Mouse (Mus musculus): ENCODE results near the gene Tpcn1.

Gene Tpcn1

DNA sequence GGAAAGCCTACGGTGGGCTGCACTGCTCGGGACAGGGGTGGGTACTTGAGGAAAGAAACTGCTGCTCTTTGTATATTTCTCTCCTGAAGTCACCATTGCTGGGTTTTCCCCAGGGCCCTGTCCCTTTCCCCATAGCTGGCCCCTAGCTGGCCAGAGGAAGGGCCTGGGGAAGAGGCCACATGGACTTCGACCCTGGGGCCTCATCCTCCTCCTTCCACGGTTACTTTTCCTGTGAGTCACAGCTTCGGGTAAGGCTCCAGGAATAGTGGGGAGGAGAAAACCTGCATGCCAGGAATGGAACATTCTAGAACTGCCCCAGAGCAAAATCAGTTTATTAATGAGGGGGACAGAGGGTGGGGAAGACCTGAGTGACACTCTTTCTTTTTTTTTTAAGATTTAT lies 38.3 kb downstream of the Tpcn1 start:
- DNase-seq, result no peak

DNA sequence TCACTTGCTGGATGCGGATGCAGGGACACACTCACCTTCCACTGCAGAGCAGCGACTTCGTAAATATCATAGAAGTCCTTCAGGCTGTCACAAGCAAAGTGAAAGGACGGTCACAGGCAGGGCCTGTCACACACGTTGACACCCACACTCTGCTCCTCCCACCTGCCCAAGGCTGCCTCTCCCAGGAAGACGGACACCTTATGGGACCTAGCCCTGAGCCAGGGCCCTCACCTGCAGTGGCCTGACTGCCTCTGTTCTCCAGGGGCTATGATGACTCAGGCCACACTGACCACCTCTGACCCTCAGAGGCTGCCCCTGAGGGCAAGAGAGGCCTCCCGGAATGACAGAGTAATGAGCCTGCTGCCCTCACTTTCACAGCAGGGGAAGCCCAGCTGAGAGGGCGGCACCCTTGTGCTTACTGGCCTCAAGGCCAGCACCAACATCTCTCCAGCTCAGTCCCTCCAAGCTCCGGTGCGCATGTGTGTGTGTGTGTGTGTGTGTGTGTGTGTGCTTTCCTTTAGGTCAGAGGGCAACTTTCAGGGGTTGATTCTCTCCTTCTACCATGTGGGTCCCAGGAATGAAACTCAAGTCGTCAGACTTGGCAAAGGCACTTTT lies 40.1 kb downstream of the Tpcn1 start:
- no peak for DNase-seq

DNA sequence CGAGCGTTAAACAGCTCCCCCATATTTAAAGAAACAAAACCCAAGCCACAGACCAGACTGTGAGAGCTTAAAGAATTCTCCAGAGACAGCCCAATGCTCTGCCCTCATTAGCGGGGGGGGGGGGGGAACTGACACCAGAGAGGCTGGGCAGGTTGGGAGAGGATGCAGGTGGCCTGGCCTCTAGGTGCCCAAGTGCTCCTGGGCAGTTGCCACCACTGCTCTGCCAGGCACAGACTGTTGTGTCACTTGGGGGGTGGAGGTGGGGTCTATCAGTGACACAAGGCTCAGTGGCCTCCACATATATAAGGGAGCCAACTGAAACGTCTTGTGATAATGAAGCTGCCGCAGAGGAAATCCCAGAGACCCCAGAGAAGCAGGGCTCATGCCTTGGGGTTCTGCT lies 51.8 kb downstream of the Tpcn1 start:
- no peak for DNase-seq

DNA sequence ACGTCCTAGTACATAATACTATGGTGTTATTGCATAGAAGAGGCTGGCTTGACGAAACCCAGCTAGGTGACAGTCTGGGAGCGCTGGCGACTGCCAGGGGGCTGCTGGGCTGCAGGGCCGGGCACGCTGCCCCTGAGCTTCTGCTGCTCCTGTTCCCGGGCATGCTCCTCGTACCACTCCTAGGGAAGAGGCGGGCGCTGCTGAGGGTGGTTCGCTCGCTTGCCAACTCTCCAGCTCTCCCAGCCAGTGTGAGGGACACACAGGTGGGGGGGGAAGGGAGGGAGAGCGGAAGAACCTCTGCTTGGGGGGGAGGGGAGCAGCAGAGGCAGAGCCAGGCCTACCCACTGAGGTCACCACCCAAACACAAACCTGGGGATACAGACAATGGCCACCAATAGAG lies 52.4 kb downstream of the Tpcn1 start:
- DNase-seq, result peak; percentile 45

DNA sequence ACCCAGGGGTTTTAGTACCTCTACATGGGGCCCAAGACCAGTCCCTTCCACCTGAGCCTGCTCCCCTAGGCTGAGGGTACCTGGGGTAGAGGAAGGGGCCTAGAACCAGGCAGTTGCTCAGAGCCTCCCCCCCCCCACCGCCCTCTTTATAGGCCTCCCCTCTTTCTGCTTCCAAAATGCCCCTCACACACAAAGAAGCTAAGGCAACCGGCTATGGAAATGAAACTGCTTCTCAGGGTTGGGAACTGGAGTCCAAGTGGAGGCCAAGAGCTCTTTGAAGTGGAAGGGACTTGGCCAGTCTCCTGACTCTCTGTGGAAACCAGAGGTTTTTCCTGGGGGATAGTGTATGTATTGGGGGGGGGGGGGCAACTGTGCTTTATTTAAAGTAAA lies 53.8 kb downstream of the Tpcn1 start:
- no peak for DNase-seq

DNA sequence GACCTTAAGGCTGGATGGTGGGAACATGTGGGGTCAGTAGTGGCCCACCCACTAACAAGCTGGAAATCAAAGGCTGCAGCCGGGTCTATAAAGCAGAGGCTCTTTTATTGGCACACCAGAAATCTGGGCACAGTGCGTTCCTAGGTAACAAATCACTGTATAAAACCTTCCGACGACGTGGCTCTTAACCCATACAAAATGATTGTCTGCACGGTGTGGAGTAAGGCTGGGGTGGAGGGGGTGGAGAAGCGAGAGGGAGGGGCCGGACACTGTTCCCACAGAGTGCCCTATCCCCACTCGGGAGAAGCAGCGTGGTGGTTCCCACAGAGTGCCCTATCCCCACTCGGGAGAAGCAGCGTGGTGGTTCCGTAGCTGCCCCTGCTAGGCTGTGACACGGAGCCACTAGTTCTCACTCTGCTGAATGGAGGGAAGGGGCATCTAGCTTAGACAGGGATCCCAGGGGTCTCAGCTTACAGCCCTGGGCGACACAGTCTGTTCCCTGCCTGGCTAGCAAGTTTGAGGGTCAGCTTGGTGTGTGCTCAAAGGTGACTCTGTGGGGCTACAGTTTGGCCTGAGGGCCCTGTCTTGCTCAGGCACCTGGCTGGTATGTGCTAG lies 54.3 kb downstream of the Tpcn1 start:
- DNase-seq, result no peak

DNA sequence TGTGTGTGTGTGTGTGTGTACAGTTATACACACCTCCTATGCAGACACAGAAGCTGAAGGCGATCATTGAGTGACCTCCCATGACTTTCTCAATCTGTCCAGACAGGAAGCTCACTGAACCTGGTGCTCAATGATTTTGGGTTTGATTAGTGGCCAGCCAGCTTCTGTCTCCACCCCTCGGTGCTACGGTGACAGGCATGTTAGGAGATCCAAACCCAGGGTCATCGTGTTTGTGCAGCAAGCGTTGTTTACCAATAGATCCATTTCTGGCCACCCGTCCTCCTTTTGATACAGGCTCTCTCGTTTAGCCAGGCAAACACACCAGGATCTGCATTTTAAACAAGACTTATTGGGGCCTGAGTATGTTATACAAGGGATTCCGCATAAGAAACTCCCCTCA lies 56.8 kb downstream of the Tpcn1 start:
- no peak for DNase-seq

DNA sequence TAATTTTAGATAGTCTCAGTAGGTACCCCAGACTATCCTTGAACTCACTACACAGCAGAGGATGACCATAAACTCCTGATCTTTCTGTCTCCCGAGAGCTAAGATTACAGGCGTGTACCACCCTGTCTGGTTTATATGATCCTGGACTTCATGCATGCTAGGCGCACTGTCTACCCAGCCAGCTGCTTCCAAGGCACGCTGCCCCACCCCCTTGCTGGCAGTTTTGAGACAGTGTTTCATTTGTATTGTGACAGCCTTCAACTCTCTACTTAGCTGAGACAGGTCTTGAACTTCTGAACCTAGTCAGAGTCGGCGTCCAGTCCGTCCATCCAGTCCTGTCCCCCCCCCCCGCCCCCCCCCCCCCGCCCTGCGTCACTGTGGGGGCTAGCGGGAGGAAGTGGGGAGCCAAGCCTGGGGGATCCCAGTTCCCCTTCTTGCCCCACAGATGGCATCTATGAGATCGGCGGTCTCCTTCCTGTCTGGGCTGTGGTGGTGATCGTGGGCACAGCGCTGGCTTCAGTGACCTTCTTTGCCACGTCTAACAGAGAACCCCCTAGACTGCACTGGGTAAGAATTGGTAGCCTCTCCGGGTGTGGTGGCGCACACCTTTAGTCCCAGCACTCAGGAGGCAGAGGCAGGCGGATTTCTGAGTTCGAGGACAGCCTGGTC lies 61.0 kb downstream of the Tpcn1 start:
- DNase-seq, result peak; percentile 69

DNA sequence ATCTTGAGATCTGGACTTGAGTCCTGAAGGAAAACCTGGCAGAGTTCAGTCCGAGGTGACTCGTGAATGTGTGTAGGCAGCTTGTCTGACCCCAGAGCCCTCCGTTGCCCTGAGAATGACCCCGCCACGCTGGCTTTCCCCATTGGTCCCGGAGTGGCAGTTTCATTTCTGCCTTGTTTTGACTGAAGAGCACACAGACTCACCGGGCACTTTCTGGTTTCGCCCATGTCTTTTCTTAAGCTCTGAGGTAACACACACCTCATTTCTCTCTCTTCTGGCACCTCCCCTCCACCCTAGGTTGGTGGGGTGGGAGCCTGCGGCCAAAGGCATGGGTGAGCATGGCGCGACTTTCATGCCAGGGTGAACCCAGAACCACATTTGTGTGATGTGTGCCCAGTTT lies 62.2 kb downstream of the Tpcn1 start:
- DNase-seq, result no peak

DNA sequence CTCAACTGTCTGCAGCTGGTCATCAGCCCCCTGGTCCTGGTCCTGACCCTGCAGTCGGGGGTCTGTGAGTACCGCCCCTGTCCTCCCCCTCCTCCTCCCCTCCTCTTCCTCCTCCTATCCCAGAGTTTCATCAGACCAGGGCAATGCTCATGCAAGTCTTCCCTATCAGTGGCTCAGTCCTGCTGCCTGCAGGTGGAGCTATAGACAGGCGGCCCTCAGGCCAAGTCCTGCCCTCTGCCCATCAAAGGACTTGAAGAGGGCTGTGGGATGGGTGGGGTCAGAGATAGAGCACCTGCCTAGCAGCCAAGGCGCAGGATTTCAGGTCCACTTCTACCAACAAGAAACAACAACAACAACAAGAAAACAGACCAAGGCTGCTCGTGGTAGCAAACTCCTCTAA lies 62.7 kb downstream of the Tpcn1 start:
- no peak for DNase-seq

DNA sequence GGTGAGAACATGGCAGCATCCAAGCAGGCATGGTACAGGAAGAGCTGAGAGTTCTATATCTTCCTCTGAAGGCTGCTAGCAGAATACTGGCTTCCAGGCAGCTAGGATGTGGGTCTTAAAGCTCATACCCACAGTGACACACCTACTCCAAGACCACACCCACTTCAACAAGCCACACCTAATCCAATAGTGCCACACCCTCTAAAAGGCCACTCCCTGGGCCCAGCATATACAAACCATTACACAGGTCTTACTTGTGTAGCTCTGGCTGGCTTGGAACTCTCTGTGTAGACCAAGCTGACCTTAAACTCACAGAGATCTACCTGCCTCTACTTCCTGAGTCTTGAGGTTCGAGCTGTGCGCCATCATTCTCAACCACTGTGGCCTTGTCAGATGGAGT lies 63.7 kb downstream of the Tpcn1 start:
- DNase-seq, result no peak

DNA sequence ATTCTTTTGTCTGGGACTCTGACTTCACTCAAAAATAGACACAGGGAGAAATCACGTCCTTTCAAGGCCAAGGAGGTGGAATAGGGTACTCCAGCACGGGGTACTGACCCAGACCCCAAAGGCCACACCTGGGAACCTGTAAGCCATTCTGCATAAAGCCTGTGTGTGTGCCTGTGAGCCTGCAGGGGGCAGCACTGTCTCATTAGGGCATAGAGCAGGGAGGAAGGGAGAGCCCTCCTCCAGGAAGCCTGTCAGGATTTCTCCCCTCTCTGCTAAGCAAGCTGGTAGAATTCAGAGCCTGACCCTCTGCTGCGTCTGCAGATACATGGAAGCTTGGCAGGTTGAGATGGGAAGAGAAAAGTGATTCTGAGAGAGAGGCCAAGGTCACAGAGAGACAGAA lies 65.8 kb downstream of the Tpcn1 start:
- no peak for DNase-seq

DNA sequence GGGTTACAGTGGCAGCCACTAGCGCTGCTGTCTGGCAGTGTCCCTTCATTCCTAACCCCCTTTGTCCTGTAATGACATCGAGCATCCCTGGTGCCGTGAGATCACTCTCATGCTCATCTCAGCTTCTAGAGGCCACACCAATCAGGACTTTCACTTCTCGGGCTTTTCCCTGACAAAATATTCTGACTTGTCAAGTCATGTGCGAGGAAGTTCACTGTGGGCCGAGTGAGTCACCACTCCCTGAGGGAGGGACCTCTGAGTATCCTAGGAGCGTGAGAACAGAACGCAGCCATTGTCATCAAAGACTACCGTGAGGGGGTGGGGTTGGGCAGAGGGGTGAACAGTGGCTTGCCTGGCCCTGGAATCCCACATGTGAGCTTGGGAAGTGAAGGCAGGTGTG lies 70.9 kb downstream of the Tpcn1 start:
- peak; percentile 30 for DNase-seq

DNA sequence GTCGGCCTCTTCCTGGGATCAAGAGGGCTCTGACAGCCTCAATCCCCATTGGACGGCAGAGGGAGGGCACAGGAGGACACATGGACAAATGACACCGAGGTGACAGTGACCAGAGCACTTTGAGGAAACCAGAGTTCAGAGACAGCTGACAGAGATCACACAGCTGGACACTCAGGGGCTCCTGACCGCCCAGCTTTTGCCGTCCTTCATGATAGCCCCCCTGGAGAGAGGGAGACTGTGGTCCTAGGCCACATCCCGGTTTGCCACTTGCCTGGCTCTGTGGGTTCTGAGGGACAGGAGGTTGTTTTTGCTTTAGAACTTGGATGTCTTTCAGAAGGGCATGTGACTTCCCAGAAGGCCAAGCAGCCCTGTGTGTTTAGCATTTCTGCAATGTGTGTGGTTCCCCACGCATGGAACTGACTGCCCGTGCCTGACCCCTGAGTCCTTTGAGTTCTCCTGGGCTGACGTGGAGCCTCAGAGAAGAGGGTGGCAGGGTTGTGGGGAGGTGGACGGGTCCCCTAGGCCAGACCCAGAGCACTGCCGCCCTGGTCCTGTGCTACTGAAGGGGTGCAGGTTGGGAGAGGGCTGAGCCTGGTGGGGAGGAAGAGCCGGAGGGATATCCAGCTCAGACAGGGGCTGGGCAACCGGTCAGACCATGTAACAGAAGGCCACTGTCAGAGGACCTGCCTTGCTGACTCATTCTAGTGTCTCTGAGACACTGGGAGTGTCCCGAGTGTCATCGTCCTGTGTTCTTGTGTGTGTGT lies 72.1 kb downstream of the Tpcn1 start:
- peak; percentile 31 for DNase-seq

DNA sequence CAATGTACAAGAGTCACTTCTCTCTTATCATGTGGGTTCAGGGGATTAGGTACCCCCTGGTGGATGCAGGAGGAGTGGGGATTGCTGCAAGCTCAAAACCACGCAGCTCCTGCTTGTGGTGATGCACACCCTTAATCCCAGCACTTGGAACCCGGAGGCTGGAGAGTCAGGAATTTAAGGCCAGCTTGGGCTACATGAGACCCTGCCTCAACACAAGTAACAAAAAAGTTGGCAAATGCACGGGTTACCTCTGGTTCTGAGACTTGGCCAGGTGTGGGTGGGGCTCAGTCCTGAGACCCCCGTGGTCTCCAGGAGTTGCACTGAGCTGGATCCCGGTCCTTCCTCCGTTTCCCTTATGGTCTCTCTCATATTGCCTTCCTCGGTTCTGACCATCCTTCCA lies 73.0 kb downstream of the Tpcn1 start:
- DNase-seq, result no peak

DNA sequence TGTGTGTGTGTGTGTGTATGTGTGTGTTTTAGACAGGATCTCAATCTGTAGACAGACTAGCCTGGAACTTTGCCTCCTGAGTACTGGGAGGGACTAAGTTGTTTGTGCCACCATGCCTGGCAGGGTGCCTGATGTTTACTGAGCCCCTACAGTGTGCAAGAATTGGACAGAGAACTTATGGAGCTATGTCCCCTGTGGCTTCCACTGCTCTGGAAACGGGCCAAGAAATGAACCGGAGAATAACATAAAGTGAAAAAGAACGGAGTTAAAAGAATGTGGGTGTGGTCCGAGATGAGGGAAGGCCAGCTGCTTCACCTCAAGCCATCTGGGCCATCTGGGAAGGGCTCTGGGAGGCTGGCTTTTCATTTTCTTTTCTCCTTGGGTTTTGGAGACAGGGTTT lies 73.7 kb downstream of the Tpcn1 start:
- DNase-seq, result no peak

DNA sequence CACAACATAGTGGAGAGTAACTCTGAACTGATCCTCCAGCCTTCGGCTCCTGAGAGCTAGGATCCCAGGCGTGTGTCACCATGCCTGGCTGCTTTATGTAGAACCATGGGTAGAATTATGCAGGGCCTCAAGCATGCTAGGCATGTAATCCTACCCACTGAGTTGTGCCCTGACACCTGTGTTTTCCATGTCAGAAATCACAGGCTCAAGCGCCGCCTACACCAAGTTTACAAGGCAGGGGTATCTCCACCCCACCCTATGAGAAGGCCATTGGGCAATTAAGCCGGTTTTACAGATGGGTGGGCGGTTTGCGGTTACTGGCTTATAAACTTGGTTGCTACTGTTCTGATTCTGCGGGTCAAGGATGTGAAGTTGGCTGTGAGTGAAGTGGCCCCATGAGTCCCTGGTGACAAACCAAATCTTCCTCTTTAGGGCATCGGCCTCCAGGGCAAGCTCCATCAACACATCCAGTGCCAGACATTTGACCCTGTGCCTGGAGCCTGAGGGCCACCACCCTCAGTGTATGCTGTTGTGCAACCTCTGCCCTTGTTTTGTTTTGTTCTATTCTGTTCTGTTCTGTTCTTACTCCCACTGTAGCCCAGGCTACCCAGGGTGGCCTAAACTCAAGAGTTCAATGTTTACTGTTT lies 74.3 kb downstream of the Tpcn1 start:
- no peak for DNase-seq

DNA sequence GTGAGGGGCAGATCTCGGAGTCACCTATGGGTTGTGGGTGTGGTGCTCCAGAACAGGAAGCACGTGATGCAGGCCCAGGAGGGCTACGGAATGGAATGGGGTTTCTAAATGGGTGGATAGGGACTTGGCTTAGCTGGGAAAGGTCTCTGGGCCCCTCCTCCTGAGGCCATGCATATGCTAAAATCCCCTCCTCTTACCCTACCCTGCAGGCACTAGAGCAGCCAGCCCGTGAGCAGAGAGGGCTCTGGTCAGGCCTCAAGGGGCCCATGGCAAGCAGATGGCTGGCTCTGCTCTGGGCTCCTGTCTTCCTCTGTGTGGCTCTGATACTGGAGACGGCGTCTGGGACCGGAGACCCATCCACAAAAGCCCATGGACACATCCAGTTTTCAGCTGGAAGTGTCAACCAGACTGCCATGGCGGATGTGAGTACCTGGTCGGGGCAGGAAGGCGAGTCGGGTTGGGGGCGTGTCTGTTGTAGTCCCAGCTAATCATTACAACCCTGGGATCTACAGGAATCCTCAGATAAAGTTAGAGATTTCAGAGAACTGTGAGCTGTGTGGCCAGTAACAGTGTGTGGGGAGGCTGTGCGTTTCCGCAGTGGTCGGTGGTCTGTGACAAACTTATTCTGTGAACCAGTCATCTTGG lies 75.4 kb downstream of the Tpcn1 start:
- no peak for DNase-seq

DNA sequence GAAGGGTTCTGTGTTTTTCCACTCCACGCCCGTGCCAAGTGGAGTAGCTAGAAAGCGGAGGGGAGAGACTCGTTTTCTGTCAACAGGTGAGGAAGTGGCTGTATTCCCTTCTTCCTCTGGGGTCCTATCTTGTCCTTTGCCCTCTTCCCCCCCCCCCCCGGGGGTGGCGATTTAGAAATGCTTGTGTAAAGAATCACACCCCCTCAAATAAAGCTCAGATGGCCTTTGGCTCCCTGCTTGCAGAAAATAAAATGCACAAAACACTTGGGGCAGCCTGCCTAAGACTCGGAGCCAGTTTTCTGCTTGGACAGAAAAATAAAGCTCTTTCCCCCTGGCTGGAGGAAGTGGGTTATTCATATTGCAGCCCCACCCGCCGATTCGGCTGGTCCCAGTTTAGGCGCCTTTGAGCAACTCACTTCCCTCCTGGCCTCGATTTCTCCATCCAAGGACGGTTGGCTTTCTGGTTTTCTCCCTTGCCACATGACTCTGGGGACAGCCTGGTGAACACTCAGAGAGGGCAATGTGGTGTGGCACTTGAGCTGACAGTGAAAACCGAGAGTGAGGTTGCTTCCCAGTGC lies 76.7 kb downstream of the Tpcn1 start:
- DNase-seq, result no peak

DNA sequence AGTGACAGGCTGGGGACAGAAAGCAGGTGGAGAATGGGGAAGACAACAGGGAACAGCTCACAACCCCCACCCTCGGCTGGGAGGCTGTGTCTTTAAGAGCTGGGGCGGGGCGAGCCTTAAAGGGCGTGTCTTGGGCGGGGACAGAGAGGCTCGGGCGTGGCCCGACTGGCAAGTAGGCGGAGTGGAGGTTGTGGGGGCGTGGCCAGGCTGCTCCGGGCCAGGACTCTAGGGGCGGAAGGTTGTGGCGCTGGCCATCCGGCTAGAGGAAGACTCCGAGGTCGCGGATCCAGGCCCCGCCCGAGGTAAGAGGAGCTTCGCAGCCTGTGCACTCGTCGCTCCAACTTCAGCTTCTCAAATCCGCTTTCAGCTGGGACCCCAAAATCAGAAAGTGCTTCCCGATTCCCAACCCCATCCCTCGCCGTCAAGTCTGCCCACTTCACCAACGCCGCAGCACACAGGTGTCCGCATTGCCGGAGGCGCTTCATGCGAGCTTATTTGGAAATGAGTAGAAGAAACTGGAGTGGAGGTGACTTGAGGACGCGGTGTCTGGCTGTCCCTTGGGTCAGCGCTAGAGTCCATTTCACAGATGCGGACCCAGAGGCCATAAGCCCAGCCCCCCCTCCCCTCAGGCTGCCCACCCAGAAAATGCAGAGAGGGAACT lies 77.4 kb downstream of the Tpcn1 start, which contains the start of gene Slc8b1:
TSS of gene Slc8b1 (plus strand) at position 187 of the 661 bp plus-strand sequence.
- peak; percentile 93 for DNase-seq

DNA sequence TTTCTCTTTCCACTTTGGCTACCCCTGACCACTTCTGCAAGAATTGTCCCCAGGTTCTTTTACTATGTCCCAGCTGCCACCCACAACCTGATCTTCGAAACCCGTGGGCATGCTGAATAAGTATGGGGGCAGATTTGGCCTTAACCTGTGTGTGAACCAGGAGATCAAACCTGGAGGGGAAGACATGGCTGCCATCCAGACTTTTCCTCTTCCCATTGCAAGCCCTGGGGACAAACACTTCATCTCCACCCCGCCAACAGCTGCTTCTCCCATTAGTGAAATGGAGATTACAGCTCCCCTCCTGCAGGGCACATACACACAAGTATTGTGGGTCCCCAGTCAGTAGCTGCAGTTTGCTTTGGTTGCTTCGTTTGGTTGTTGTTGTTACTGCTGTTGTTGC lies 81.2 kb downstream of the Tpcn1 start:
- DNase-seq, result no peak

DNA sequence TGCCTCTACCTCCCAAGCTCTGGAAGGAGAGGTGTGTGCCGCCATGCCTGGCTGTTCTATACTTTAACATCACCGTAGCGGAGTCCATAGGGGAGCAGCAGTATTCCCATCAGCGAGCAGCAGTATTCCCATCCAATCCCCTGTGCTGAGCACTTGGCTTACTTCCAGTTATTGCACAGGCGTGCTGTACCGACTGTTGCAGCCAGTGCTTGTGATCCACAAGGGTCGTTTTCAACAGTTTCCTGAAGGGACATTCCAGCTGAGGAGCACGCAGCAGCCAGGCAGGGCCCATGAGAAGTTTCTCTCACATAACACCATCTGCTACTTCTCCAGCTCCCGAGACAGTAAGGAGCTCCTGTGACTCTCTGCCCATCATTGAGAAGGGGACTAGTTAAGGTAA lies 82.0 kb downstream of the Tpcn1 start:
- DNase-seq, result no peak
